Mouse (Mus musculus) kidney, adult 9 months (tissue): ENCODE results near the gene Trim3.
A peak's percentile ranks its signal among the peaks of the same experiment; 100 is the strongest.

Experiments
- DNase-seq: peaks from one replicate; pipeline ENCODE4 v3.0.0; 2022

Gene Trim3

GRCm38 (mm10) chr7:105633127-105633800 is at the start of gene Trim3:
Trim3 (minus strand) TSS chr7:105633571.
- DNase-seq = peak; percentile 92

GRCm38 (mm10) chr7:105650639-105651435 is 17.5 kb upstream of the Trim3 start, which contains the start of gene Dnhd1:
Dnhd1 (plus strand) TSS chr7:105650827.
- DNase-seq = peak; percentile 95

DNA sequence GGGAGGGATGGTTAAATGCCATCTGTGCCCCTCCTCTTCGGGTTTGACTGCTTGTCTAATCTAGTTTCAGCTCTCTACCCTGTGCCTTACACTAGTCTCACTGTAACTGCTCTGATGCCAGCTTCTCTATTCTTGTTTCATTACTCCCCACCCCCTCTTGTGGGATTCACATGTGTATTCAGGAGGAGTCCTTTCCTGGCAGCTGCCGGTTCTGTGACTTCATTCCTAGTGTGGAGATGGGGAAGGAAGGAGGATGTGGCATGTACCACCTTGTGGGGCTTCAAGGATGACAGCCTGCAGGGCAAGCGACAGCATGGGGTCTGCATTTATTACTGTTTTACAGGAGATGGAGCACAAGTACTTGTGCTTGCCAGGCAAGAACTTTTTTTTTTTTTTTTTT is 8.6 kb upstream of the Trim3 start:
- no peak for DNase-seq

- peak; percentile 34 for DNase-seq
These were observed 7.5 kb upstream of the Trim3 start for GRCm38 (mm10) chr7:105640894-105641255.

DNA sequence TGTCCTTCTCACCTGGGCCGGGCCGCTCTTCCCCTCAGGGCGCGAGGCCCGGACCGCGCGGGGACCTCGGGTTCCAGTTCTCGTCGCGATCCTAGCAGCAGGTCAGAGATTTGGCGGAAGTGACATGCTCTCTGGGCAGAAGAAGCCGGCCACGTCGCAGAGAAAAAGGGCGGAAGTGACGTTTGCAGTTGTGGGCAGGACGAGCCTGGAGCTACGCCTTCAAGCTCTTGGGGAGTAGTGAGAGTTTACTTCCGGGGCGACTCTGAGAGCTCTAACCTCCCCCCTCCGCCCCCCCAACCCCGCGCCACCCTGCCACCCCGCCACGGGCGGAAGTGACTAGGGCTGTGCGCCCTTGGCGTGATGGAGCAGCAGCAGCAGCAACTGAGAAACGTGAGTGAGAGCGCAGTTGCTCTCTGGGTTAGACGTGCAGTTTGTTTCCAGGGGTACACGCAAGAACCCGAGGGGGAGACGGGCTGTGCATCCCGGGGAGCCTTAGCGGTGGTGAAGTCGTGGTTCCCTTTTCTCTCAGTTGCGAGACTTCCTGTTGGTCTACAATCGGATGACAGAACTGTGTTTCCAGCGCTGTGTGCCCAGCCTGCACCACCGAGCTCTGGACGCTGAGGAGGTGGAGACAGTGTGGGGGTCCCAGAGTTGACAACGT is 7.0 kb upstream of the Trim3 start, which contains the start of the genes Arfip2 and Gm45799:
TSS of gene Arfip2 (minus strand) at position 184 of the 661 bp plus-strand sequence.
TSS of gene Gm45799 (plus strand) at position 320 of the 661 bp plus-strand sequence.
- DNase-seq = peak; percentile 99

- DNase-seq = no peak
These were observed 6.4 kb upstream of the Trim3 start, which contains the start of gene Timm10b for GRCm38 (mm10) chr7:105639756-105640155. Timm10b (plus strand) TSS chr7:105640056.

DNA sequence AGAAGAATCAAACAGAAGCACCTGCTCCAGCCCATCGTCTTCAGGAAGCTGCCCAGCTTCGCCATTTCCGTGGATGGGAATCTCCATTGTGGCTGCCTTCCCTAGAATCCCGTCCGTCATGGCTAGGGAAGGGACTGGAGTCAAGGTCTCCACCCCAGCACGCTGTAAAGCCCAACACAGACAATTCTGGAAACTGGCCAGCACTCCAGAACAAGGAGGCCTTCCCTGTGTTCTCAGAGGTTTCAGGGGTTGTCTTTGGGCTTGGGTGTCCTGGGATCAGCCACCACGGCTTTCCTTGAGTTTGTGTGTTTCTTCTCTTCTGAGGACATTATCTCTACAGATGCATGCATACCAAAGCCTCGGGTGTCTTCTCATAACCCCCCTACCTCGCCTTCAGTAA is 5.9 kb upstream of the Trim3 start:
- DNase-seq = no peak

DNA sequence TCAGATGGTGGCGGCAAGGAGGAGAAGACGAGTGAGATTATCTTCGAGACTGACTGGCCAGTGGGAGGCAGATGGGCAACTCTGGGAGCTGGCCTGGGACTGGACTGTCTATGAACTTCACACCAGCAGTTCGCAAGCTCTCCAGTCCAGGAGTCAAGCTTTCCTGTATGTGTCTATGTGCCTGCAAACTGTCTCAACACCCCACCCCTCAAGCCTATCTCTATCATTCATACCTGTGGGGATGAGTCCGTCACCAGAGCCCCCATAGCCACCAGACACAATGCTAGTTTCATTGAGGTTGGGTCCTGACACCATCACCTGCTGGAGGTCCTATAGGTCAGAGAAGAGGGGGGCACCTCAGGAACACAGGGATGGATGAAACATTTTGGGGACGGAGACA is 5.4 kb upstream of the Trim3 start:
- no peak for DNase-seq

DNA sequence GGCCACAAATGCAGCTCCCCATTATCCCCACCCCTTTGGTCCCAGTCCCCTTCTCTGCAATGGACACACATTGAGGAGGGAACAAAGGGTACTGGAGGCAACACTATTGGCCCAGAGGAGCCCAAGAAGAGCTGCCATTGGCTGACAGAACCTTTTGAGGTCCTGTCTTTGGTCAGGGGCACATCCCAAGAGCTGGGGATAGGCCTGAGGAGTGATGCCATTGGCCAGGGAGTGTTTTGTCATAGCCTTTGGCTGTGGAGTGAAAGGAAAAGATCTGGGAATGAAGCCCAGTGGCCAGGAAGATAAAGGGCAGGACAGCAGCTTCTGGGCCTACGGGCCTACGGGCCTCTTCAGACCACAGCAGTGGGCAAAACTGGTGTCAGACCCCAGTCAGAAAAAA is 2.4 kb upstream of the Trim3 start:
- DNase-seq = no peak

- DNase-seq = no peak
These were observed 1.0 kb upstream of the Trim3 start for GRCm38 (mm10) chr7:105634272-105634920.

GRCm38 (mm10) chr7:105633801-105634135 is 397 bp upstream of the Trim3 start:
- no peak for DNase-seq

- no peak for DNase-seq
These were observed 809 bp downstream of the Trim3 start for GRCm38 (mm10) chr7:105632551-105632972.

GRCm38 (mm10) chr7:105628633-105629032 is 4.7 kb downstream of the Trim3 start:
- peak; percentile 78 for DNase-seq

- DNase-seq = no peak
These were observed 8.0 kb downstream of the Trim3 start for GRCm38 (mm10) chr7:105625397-105625796.

DNA sequence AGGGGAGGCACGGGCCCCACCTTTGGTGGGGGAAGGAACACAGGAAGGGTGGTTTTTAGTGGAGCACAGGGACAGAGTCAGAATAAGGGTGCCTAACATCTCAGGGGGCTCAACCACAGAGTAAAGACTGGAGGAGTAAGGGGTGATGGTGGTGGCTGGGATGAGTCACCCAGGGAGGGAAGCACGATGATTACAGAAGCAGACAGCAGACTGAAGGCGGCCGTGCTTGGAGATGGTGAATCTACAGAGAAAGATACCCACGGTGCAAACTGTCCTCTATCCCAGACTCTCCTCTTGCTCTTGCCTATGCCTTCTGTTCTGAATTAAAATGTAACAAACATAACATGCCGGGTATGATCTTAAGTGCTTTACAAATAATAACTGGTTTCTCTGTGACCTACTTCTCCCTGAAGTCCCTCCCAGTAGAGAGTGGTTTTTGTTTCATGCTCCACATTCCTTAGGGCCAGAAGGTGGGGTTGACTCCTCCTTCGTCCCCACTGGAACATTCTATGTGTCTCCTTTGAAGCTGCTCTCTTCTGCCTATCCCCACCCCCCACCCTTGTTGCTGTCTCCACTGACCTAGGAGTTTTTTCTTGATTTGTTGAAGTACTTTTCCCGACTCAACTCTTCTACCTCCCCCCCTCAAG is 11.6 kb downstream of the Trim3 start:
- no peak for DNase-seq

DNA sequence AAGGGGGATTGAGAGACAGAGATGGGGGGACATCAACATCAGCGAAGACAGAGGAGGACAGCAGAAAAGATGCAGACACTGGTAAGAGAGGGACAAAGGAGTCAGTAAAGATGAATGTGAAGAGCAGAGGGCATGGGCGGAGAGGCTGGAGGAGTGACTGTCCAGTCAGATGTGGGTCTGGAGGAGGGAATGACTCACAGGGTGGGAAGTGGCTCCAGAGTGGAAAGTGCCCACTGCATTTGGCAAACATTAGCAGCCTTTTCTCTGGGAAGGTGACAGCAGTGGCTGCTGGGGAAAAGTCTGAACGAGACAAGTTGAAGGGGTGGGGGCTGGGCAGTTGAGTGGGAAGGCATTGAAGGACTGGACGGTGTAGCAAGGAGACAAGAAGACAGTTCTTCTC is 12.3 kb downstream of the Trim3 start:
- DNase-seq = no peak

DNA sequence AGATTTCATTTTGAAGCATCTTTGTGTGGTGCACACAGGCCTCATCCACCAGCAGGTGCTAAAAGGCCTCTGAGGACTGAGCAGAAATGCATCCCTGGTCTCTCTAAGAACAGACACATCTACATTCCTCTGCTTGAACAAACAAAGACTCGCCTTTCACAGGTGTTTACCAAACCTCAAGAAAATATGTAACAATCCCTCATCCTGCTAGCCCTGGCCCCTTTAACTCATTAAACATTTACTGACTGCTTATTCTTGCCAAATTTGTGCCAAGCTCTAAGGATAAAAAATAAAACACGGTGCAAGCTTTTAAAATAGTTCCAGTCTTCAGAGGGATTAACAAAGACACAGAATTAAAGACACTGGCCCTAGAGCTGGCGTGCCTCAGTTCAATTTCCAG is 13.7 kb downstream of the Trim3 start:
- no peak for DNase-seq

DNA sequence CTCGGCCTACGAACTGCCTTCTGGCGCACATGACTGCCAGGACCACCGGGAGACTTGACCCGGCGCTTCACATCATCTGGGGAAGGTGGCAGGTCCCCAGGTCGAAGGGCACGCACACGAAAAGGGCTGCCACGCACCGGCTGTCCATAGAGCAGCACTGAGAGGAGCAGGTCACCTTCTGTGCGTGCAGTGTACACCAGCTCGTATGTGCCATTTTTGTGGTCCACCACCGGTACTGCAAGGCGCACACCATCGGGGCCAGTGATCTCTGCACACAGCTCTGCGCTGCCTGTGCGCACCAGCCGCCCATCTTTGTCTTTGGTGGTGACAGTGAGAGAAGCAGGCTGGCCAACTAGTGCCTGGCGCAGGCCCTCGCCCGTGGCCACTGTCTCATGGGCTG is 15.6 kb downstream of the Trim3 start:
- DNase-seq = no peak

- no peak for DNase-seq
These were observed 16.8 kb downstream of the Trim3 start for GRCm38 (mm10) chr7:105616561-105616960.

GRCm38 (mm10) chr7:105615720-105616119 is 17.7 kb downstream of the Trim3 start:
- DNase-seq = no peak

DNA sequence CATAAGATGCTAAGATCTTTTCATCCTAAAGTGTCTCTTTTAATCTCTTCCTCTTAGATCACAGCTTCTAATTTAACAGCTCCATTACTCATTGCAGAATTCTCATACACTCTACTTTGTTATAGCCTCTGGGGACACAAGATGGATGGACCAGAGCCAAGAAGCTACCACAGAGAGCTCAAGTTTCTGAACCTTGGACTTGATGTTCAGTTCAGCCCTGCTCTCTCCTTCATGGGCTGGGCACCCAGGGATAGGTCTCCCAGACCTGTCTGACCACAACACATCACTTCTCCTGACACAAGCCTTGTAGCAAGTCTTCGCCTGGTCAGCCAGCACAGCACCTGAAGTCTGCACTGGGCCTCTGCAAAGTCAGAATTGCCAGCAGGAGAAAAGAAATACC is 19.0 kb downstream of the Trim3 start:
- peak; percentile 49 for DNase-seq

GRCm38 (mm10) chr7:105611767-105612166 is 21.6 kb downstream of the Trim3 start:
- no peak for DNase-seq

DNA sequence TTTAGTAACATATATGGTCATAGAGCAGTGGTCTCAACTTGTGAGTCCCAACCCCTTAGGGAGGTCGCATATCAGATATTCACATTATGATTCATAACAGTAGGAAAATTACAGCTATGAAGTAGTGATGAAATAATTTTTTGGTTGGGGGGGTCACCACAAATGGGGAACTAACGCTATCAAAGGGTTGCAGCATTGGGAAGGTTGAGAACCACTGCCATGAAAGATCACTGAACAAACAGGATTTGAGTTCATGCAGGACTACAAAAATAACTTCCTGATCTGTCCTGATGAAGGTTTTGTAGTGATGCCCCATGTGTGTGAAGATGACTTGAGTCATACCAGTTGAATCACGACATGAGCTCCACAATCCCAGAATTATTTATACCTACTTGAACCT is 24.9 kb downstream of the Trim3 start:
- no peak for DNase-seq
